Mouse (Mus musculus) frontal cortex, postnatal 14 days (tissue): ENCODE results near the gene Zdhhc12.

Experiments used
- DNase-seq, 2 experiments: peaks; one replicate each; pipeline ENCODE4 v3.0.0; 2022; ENCODE audit warnings: low spot score in 2 of 2

The Zdhhc12 gene

GRCm38 (mm10) chr2:30100214-30100613 is 6.8 kb upstream of the Zdhhc12 start:
- no peak for DNase-seq

- DNase-seq: peak in 1 of 2 experiments; percentile 44
These were observed 2.6 kb upstream of the Zdhhc12 start for GRCm38 (mm10) chr2:30095882-30096527.

GRCm38 (mm10) chr2:30094208-30094588 is 750 bp upstream of the Zdhhc12 start:
- DNase-seq: no peak

- no peak for DNase-seq
These were observed 1.0 kb downstream of the Zdhhc12 start for GRCm38 (mm10) chr2:30092280-30092918.

GRCm38 (mm10) chr2:30091521-30091920 is 1.9 kb downstream of the Zdhhc12 start:
- DNase-seq: no peak

GRCm38 (mm10) chr2:30087310-30087709 is 6.1 kb downstream of the Zdhhc12 start:
- no peak for DNase-seq

GRCm38 (mm10) chr2:30084632-30085031 is 8.8 kb downstream of the Zdhhc12 start:
- DNase-seq: no peak

- no peak for DNase-seq
These were observed 9.3 kb downstream of the Zdhhc12 start for GRCm38 (mm10) chr2:30084113-30084512.

GRCm38 (mm10) chr2:30080181-30080800 is 13.2 kb downstream of the Zdhhc12 start:
- DNase-seq: no peak

- DNase-seq: no peak
These were observed 14.7 kb downstream of the Zdhhc12 start for GRCm38 (mm10) chr2:30078760-30079159.

GRCm38 (mm10) chr2:30078349-30078712 is 15.1 kb downstream of the Zdhhc12 start:
- no peak for DNase-seq

GRCm38 (mm10) chr2:30077502-30078348 is 15.7 kb downstream of the Zdhhc12 start, which contains the start of gene Pkn3:
TSS of gene Pkn3 (plus strand) at chr2:30077684.
- DNase-seq: peak; percentile 58 to 70

GRCm38 (mm10) chr2:30076959-30077358 is 16.5 kb downstream of the Zdhhc12 start:
- DNase-seq: no peak

- no peak for DNase-seq
These were observed 17.0 kb downstream of the Zdhhc12 start for GRCm38 (mm10) chr2:30076439-30076838.

- DNase-seq: no peak
These were observed 17.8 kb downstream of the Zdhhc12 start for GRCm38 (mm10) chr2:30075625-30076024.

- DNase-seq: no peak
These were observed 20.2 kb downstream of the Zdhhc12 start for GRCm38 (mm10) chr2:30073285-30073684.

GRCm38 (mm10) chr2:30072875-30073274 is 20.6 kb downstream of the Zdhhc12 start:
- no peak for DNase-seq

- no peak for DNase-seq
These were observed 25.5 kb downstream of the Zdhhc12 start for GRCm38 (mm10) chr2:30067962-30068361.

GRCm38 (mm10) chr2:30067031-30067888 is 26.2 kb downstream of the Zdhhc12 start:
- peak in 1 of 2 experiments; percentile 34 for DNase-seq

GRCm38 (mm10) chr2:30066046-30066901 is 27.2 kb downstream of the Zdhhc12 start:
- DNase-seq: peak; percentile 85 to 87
